Mouse (Mus musculus): ENCODE measurements around the gene Rassf7.

Rassf7 gene

GRCm38 (mm10) chr7:141215101-141215879, at the start of gene Rassf7:
Gene Rassf7 (plus strand): TSS chr7:141215860.
- DNase-seq (ENCODE audit: low spot score in 2 of 2): peak; percentile 99

- peak in 1 of 2 experiments; percentile 40 for DNase-seq (ENCODE audit: low spot score in 2 of 2)
These were observed 47.7 kb upstream of the Rassf7 start for GRCm38 (mm10) chr7:141167901-141168517.

GRCm38 (mm10) chr7:141168518-141168953, 47.1 kb upstream of the Rassf7 start:
- peak; percentile 84 to 86 for DNase-seq (ENCODE audit: low spot score in 2 of 2)

- no peak for DNase-seq (ENCODE audit: low spot score in 2 of 2)
These were observed 46.4 kb upstream of the Rassf7 start for GRCm38 (mm10) chr7:141169300-141169699.

- DNase-seq (ENCODE audit: low spot score in 2 of 2): no peak
These were observed 45.8 kb upstream of the Rassf7 start for GRCm38 (mm10) chr7:141169866-141170265.

- DNase-seq (ENCODE audit: low spot score in 2 of 2): peak; percentile 85 to 89
These were observed 43.3 kb upstream of the Rassf7 start, which contains the start of gene Rnh1 for GRCm38 (mm10) chr7:141172116-141173006. Gene Rnh1 (minus strand): TSS chr7:141172857.

- DNase-seq (ENCODE audit: low spot score in 2 of 2): no peak
These were observed 42.3 kb upstream of the Rassf7 start for GRCm38 (mm10) chr7:141173323-141173850.

- DNase-seq (ENCODE audit: low spot score in 2 of 2): no peak
These were observed 40.6 kb upstream of the Rassf7 start for GRCm38 (mm10) chr7:141175068-141175467.

GRCm38 (mm10) chr7:141176173-141176572, 39.5 kb upstream of the Rassf7 start:
- peak; percentile 81 to 83 for DNase-seq (ENCODE audit: low spot score in 2 of 2)

- DNase-seq (ENCODE audit: low spot score in 2 of 2): no peak
These were observed 27.5 kb upstream of the Rassf7 start for GRCm38 (mm10) chr7:141188194-141188593.

- no peak for DNase-seq (ENCODE audit: low spot score in 2 of 2)
These were observed 26.9 kb upstream of the Rassf7 start for GRCm38 (mm10) chr7:141188733-141189132.

GRCm38 (mm10) chr7:141190220-141190619, 25.4 kb upstream of the Rassf7 start:
- DNase-seq (ENCODE audit: low spot score in 2 of 2): no peak

GRCm38 (mm10) chr7:141191036-141191435, 24.6 kb upstream of the Rassf7 start:
- no peak for DNase-seq (ENCODE audit: low spot score in 2 of 2)

GRCm38 (mm10) chr7:141191796-141192685, 23.6 kb upstream of the Rassf7 start:
- DNase-seq (ENCODE audit: low spot score in 2 of 2): no peak

GRCm38 (mm10) chr7:141192776-141193347, 22.8 kb upstream of the Rassf7 start:
- DNase-seq (ENCODE audit: low spot score in 2 of 2): no peak

- DNase-seq (ENCODE audit: low spot score in 2 of 2): peak in 1 of 2 experiments; percentile 31
These were observed 22.3 kb upstream of the Rassf7 start for GRCm38 (mm10) chr7:141193348-141193856.

- peak; percentile 98 to 99 for DNase-seq (ENCODE audit: low spot score in 2 of 2)
These were observed 21.7 kb upstream of the Rassf7 start, which contains the start of the genes Hras and Lrrc56 for GRCm38 (mm10) chr7:141193948-141194347. Gene Hras (minus strand): TSS chr7:141194005. Gene Lrrc56 (plus strand): TSS chr7:141194157.

- no peak for DNase-seq (ENCODE audit: low spot score in 2 of 2)
These were observed 21.3 kb upstream of the Rassf7 start for GRCm38 (mm10) chr7:141194409-141194808.

- peak; percentile 95 to 97 for DNase-seq (ENCODE audit: low spot score in 2 of 2)
These were observed 20.8 kb upstream of the Rassf7 start for GRCm38 (mm10) chr7:141194830-141195229.

- DNase-seq (ENCODE audit: low spot score in 2 of 2): no peak
These were observed 19.9 kb upstream of the Rassf7 start for GRCm38 (mm10) chr7:141195754-141196153.

Measured in spleen, postnatal 36 days (tissue).